Mouse (Mus musculus) kidney, postnatal 36 days (tissue): ENCODE measurements at regions not wholly inside any gene's neighbourhood (a gene's known extent, or its start where the extent isn't known, plus 50 kb on each side); places are given as distances from the start of the nearest gene placed in this dataset.

ENCODE experiments used
- DNase-seq, 2 experiments: peaks; one replicate each; pipeline ENCODE4 v3.0.0; 2021 to 2022; ENCODE audit warnings: mixed read lengths in 2 of 2

GRCm38 (mm10) chr3:105227551-105227950 lies 160.9 kb downstream of the 4930564D02Rik start:
- no peak for DNase-seq

GRCm38 (mm10) chr3:105228401-105228800 lies 161.8 kb downstream of the 4930564D02Rik start:
- DNase-seq = no peak

GRCm38 (mm10) chr3:105241048-105241447 lies 174.4 kb downstream of the 4930564D02Rik start:
- no peak for DNase-seq

GRCm38 (mm10) chr3:105257096-105257495 lies 190.5 kb downstream of the 4930564D02Rik start:
- DNase-seq = no peak

GRCm38 (mm10) chr3:105275241-105275640 lies 176.9 kb upstream of the Kcnd3 start:
- peak; percentile 27 to 80 for DNase-seq

- no peak for DNase-seq
Measured at GRCm38 (mm10) chr3:105280971-105281370, 171.2 kb upstream of the Kcnd3 start.

GRCm38 (mm10) chr3:105281686-105282085 lies 170.4 kb upstream of the Kcnd3 start:
- DNase-seq = no peak

GRCm38 (mm10) chr3:105298273-105298672 lies 153.9 kb upstream of the Kcnd3 start:
- DNase-seq = no peak

- peak; percentile 19 to 42 for DNase-seq
Measured at GRCm38 (mm10) chr3:105300693-105301548, 151.2 kb upstream of the Kcnd3 start.

- DNase-seq = peak in 1 of 2 experiments; percentile 22
Measured at GRCm38 (mm10) chr3:105307676-105308075, 144.5 kb upstream of the Kcnd3 start.

- no peak for DNase-seq
Measured at GRCm38 (mm10) chr3:105309020-105309419, 143.1 kb upstream of the Kcnd3 start.

GRCm38 (mm10) chr3:105353268-105353667 lies 98.9 kb upstream of the Kcnd3 start:
- no peak for DNase-seq

GRCm38 (mm10) chr3:105354123-105354931 lies 97.8 kb upstream of the Kcnd3 start:
- DNase-seq = no peak

- DNase-seq = no peak
Measured at GRCm38 (mm10) chr3:105357511-105357910, 94.6 kb upstream of the Kcnd3 start.

GRCm38 (mm10) chr3:105359636-105360035 lies 92.5 kb upstream of the Kcnd3 start:
- DNase-seq = no peak

GRCm38 (mm10) chr3:105364685-105365084 lies 87.4 kb upstream of the Kcnd3 start:
- DNase-seq = no peak

GRCm38 (mm10) chr3:105366806-105367205 lies 85.3 kb upstream of the Kcnd3 start:
- DNase-seq = no peak

GRCm38 (mm10) chr3:105367972-105368371 lies 84.2 kb upstream of the Kcnd3 start:
- no peak for DNase-seq

GRCm38 (mm10) chr3:105372371-105372828 lies 79.7 kb upstream of the Kcnd3 start:
- DNase-seq = no peak

- no peak for DNase-seq
Measured at GRCm38 (mm10) chr3:105374306-105374705, 77.8 kb upstream of the Kcnd3 start.

- peak; percentile 14 to 20 for DNase-seq
Measured at GRCm38 (mm10) chr3:105374836-105375235, 77.3 kb upstream of the Kcnd3 start.

- no peak for DNase-seq
Measured at GRCm38 (mm10) chr3:105375383-105375782, 76.7 kb upstream of the Kcnd3 start.

GRCm38 (mm10) chr3:105375820-105376219 lies 76.3 kb upstream of the Kcnd3 start:
- no peak for DNase-seq

- no peak for DNase-seq
Measured at GRCm38 (mm10) chr3:105376346-105376745, 75.8 kb upstream of the Kcnd3 start.
